Mouse (Mus musculus) brain, embryonic 14.5 days (tissue): ENCODE measurements at regions not wholly inside any gene's neighbourhood (a gene's known extent, or its start where the extent isn't known, plus 50 kb on each side); places are given as distances from the start of the nearest gene placed in this dataset.
"Not testable (repeated sequence)": the region's sequence is repeated elsewhere in the genome, so short reads cannot be mapped to it uniquely, and the experiment has no call there.

ENCODE experiments used
- DNase-seq: peaks from one replicate; pipeline ENCODE4 v3.0.0-alpha.2; 2011; ENCODE audit warnings: low read depth
- CTCF ChIP-seq: fragments of 200-500 bp; IDR thresholded peaks from 2 replicates; pipeline ENCODE4 v1.5.1; 2012; ENCODE audit warnings: inconsistent platforms, mild to moderate bottlenecking, moderate library complexity, borderline replicate concordance; ENCODE audit not compliant: insufficient read depth, insufficient read length; ENCODE audit errors: extremely low read depth
- POLR2A ChIP-seq: fragments of 200-500 bp; IDR thresholded peaks from 2 replicates; pipeline ENCODE4 v1.6.1; 2012; ENCODE audit warnings: mild to moderate bottlenecking, inconsistent platforms, borderline replicate concordance; ENCODE audit not compliant: poor library complexity, insufficient read depth, insufficient read length, severe bottlenecking; ENCODE audit errors: extremely low read depth

DNA sequence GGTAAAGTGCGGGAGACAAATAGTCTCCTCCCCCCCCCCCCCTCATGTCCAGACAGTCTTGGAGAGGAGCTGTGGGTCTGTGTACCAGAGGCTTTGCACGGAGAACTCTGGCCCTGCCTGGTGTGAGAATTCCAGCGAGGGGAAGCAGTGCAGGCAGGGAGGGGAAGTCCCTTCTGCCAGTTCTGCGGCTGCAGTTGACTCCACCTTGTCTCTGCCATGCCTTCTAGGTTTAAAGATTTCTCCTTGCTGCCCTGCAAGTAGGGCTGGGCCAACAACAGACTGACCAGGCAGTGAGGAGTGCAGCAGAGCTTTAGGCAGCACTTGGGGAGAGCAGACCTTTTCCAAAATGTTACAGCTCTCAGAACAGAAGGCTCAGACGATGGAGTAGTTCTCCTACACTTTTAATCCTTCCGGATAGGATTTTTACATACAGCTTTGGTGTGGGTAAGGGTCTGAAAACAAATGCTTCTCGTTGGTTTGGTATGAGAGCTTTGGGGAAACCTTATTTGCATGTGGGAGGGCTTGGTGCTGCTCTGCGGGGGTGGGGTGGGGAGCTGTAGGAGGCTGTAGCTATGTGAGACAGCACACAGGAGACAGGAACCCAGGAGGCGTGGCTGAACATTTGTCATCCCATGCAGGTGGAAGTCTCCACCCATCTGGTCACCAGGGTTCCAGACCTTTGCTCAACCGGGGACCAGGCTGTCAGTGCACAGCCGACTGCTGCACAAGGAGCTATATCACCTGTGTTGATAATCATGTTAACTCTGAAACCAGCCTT, 96.8 kb upstream of the Ctso start:
- DNase-seq: no peak

DNA sequence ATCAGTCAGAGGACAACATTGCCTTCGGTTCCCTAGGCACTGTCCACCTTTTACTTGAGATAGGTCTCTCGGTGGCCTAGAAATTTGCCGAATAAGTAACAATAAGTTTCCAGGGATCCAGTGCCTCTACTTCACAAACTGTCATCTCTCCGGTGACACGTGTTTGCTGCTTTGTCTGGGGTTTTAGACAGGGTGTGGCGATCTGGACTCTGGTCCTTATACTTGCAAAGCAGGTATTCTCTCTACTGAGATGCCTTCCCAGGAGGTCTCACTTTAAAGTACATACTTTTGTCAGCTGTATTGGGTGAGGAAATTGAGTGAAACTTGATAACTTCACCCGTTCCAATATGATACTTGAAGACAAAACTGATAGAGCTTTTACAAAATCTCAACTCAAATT, 95.9 kb upstream of the Ctso start:
- no peak for DNase-seq
- TF ChIP-seq CTCF (no peak), POLR2A (no peak)

More for the DNA sequence above, 96.8 kb upstream of the Ctso start:
- TF ChIP-seq POLR2A (no peak), CTCF (no peak)

DNA sequence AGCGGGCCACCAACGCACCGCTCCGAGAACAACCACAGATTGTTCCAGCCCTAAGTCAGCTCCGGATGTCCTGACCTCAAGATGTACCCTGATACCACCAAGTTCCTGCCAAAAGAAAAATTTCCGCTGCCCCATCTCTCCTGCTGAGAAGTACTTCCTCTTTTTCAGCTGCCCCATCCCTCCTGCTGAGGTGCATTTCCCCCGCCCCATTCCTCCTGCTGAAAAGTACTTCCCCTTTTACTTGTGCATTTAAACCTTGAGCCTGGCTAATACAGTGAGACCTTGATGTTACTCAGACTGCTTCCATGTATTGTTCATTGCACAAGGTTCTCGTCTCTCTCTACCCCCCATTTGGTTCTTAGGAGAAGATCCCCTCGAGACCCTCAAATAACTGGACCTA, 94.3 kb upstream of the Ctso start:
- DNase-seq: not testable (repeated sequence)

DNA sequence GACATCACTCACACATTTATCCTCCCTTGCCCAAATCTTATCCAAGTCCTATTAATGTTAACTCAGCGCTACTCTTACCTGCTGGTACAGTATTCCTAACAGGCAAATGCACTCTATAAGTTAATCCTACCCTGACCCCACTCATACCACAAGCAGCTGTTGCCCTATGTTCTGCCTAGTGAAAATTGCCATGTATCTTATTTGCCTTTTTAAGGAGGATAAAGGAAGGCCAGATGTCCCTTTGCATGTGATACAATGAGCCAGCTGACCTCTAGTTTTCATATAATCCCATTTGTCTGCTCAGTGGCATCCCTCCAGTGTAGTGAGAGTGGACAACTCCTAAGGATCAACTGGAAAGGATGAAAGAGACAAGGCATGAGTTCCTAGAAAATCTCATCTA, 67.9 kb upstream of the Ctso start:
- TF ChIP-seq CTCF (no peak), POLR2A (no peak)
- no peak for DNase-seq
